Mouse (Mus musculus) hindbrain, postnatal 0 days (tissue): ENCODE results near the gene Dppa1. TPM values are rescaled to one million over a fixed set of nuclear protein-coding genes. Genes with fewer than 3 reads are reported as not detected.

ENCODE experiments used
- ATAC-seq: fragments of 200-750 bp; cut with Nextera tagmentation; 2 replicates; pipeline ENCODE4 v1.8.0; 2017; ENCODE audit warnings: mild to moderate bottlenecking, moderate TSS enrichment, moderate library complexity
- DNase-seq: peaks from one replicate; pipeline ENCODE4 v3.0.0-alpha.2; 2015; ENCODE audit warnings: low spot score
- H3K27ac ChIP-seq: fragments of 300-500 bp; sonication (generic); 2 replicates; pipeline ENCODE4 v1.5.1; 2014; ENCODE audit warnings: mild to moderate bottlenecking
- H3K27me3 ChIP-seq: fragments of 300-500 bp; sonication (generic); 2 replicates; pipeline ENCODE4 v1.6.1; 2014; ENCODE audit warnings: low read length, mixed read lengths; ENCODE audit not compliant: insufficient read depth
- H3K36me3 ChIP-seq: fragments of 300-500 bp; sonication (generic); 2 replicates; pipeline ENCODE4 v1.6.1; 2014; ENCODE audit warnings: low read length, mixed read lengths; ENCODE audit not compliant: insufficient read depth
- H3K4me1 ChIP-seq: fragments of 300-500 bp; sonication (generic); 2 replicates; pipeline ENCODE4 v1.6.1; 2014; ENCODE audit warnings: antibody characterized with exemption, low read length, mixed read lengths; ENCODE audit not compliant: insufficient read depth
- H3K4me2 ChIP-seq: fragments of 300-500 bp; sonication (generic); 2 replicates; pipeline ENCODE4 v1.6.1; 2014; ENCODE audit warnings: low read depth, mild to moderate bottlenecking, low read length, moderate library complexity, mixed read lengths
- H3K4me3 ChIP-seq: fragments of 300-500 bp; sonication (generic); 2 replicates; pipeline ENCODE4 v1.5.1; 2014; ENCODE audit warnings: low read length
- H3K9ac ChIP-seq: fragments of 300-500 bp; sonication (generic); replicated peaks from 2 replicates; pipeline ENCODE4 v1.6.1; 2014; ENCODE audit warnings: mild to moderate bottlenecking, low read length, moderate library complexity, mixed read lengths
- H3K9me3 ChIP-seq: fragments of 300-500 bp; sonication (generic); 2 replicates; pipeline ENCODE4 v1.6.1; 2016; ENCODE audit warnings: low read length, mixed read lengths
- CTCF ChIP-seq: IDR thresholded peaks from 2 replicates; pipeline ENCODE4 v1.5.1; 2016; ENCODE audit warnings: antibody characterized with exemption, control low read depth, low read depth
- WGBS: fragments of 180-500 bp; shearing (Covaris S2); extraction: QIAGEN DNeasy Blood & Tissue Kit; methylation state at CpG from one replicate; pipeline ENCODE4 v1.1.7; 2014; 5-methylcytosine and 5-hydroxymethylcytosine counted together
- polyA plus RNA-seq: library from polyadenylated mRNA; unstranded; fragments of >200 nt; fragmentation: Nextera tagmentation; extraction: Ambion mirVana; gene quantifications from 2 replicates; pipeline ENCODE4 v1.2.1, GENCODE M21; 2015
- total RNA-seq: library from RNA; depleted of rRNA; stranded (reverse); fragments of >200 nt; gene quantifications from 2 replicates; pipeline ENCODE4 v1.2.3, GENCODE M21; 2014

Dppa1 gene
- total and polyA plus RNA-seq, 2 experiments from 2014 or later = not detected

GRCm38 (mm10) chr11:46582741-46583140, 46.3 kb downstream of the Dppa1 start:
- no peak overlapping the region for H3K9ac ChIP-seq
- TF ChIP-seq CTCF = no peak
- H3K4me2 ChIP-seq = no peak overlapping the region
- ATAC-seq (no peak), DNase-seq (no peak)
- no peaks in the 10 kb centered on the region for H3K4me1 ChIP-seq
- no peaks in the 10 kb centered on the region for H3K9me3 ChIP-seq
- 81% methylated on average over 5 of the region's 5 CpGs for WGBS
- H3K36me3 ChIP-seq = no peaks in the 10 kb centered on the region
- no peak overlapping the region for H3K4me3 ChIP-seq
- H3K27me3 ChIP-seq = no peaks in the 10 kb centered on the region
- no peak overlapping the region for H3K27ac ChIP-seq

- no peak overlapping the region for H3K9ac ChIP-seq
- no peaks in the 10 kb centered on the region for H3K4me1 ChIP-seq
- WGBS = 82% methylated on average over 3 of the region's 3 CpGs
- H3K27me3 ChIP-seq = no peaks in the 10 kb centered on the region
- no peak for DNase-seq
- no peak overlapping the region for H3K27ac ChIP-seq
- H3K4me3 ChIP-seq = no peak overlapping the region
- H3K9me3 ChIP-seq = no peaks in the 10 kb centered on the region
- H3K36me3 ChIP-seq = no peaks in the 10 kb centered on the region
- TF ChIP-seq CTCF = no peak
- H3K4me2 ChIP-seq = no peak overlapping the region
- no peak for ATAC-seq
Measured at GRCm38 (mm10) chr11:46580428-46580827, 48.6 kb downstream of the Dppa1 start.

- no peaks in the 10 kb centered on the region for H3K36me3 ChIP-seq
- no peak overlapping the region for H3K4me2 ChIP-seq
- H3K9ac ChIP-seq = no peak overlapping the region
- H3K4me1 ChIP-seq = no peaks in the 10 kb centered on the region
- DNase-seq (no peak), ATAC-seq (no peak)
- TF ChIP-seq CTCF = no peak
- no peak overlapping the region for H3K4me3 ChIP-seq
- H3K9me3 ChIP-seq = no peaks in the 10 kb centered on the region
- no peak overlapping the region for H3K27ac ChIP-seq
- no peaks in the 10 kb centered on the region for H3K27me3 ChIP-seq
- WGBS = 60% methylated on average over 5 of the region's 5 CpGs
Measured at GRCm38 (mm10) chr11:46578771-46579281, 50.2 kb downstream of the Dppa1 start.

GRCm38 (mm10) chr11:46571327-46571726, 57.7 kb downstream of the Dppa1 start, which contains the start of gene BC053393:
Gene BC053393, plus strand, starts transcription at chr11:46571536.
- Histone ChIP-seq H3K27ac (no peak within 1 kb of the TSS), H3K4me3 (no peak within 1 kb of the TSS), H3K36me3 (no peaks in the 10 kb centered on the region), H3K4me2 (no peak within 1 kb of the TSS), H3K27me3 (no peaks in the 10 kb centered on the region), H3K9ac (no peak within 1 kb of the TSS), H3K4me1 (no peaks in the 10 kb centered on the region), H3K9me3 (no peaks in the 10 kb centered on the region)
- TF ChIP-seq CTCF = no peak
- ATAC-seq (no peak), DNase-seq (no peak)
- 89% methylated on average over 1 of the region's 1 CpGs for WGBS

GRCm38 (mm10) chr11:46569107-46569506, 60.0 kb downstream of the Dppa1 start:
- no peak overlapping the region for H3K4me3 ChIP-seq
- 81% methylated on average over 1 of the region's 1 CpGs for WGBS

GRCm38 (mm10) chr11:46565967-46566366, 63.1 kb downstream of the Dppa1 start:
- H3K9me3 ChIP-seq = no peaks in the 10 kb centered on the region
- no peak for ATAC-seq
- no peaks in the 10 kb centered on the region for H3K4me1 ChIP-seq

More at GRCm38 (mm10) chr11:46569107-46569506, 60.0 kb downstream of the Dppa1 start:
- TF ChIP-seq CTCF = no peak
- Histone ChIP-seq H3K4me1 (no peaks in the 10 kb centered on the region), H3K27ac (no peak overlapping the region), H3K4me2 (no peak overlapping the region), H3K9me3 (no peaks in the 10 kb centered on the region), H3K27me3 (no peaks in the 10 kb centered on the region), H3K36me3 (no peaks in the 10 kb centered on the region), H3K9ac (no peak overlapping the region)
- no peak for DNase-seq
- no peak for ATAC-seq

GRCm38 (mm10) chr11:46564671-46565070, 64.4 kb downstream of the Dppa1 start:
- no peak for DNase-seq
- no peaks in the 10 kb centered on the region for H3K4me1 ChIP-seq
- no peak overlapping the region for H3K4me3 ChIP-seq
- no peak overlapping the region for H3K9ac ChIP-seq
- H3K9me3 ChIP-seq = no peaks in the 10 kb centered on the region
- no peak overlapping the region for H3K27ac ChIP-seq
- no peak for TF ChIP-seq CTCF
- H3K36me3 ChIP-seq = no peaks in the 10 kb centered on the region
- no peaks in the 10 kb centered on the region for H3K27me3 ChIP-seq
- no peak overlapping the region for H3K4me2 ChIP-seq
- ATAC-seq = no peak
- 90% methylated on average over 1 of the region's 1 CpGs for WGBS

More at GRCm38 (mm10) chr11:46565967-46566366, 63.1 kb downstream of the Dppa1 start:
- H3K27me3 ChIP-seq = no peaks in the 10 kb centered on the region
- no peak for DNase-seq
- no peak overlapping the region for H3K27ac ChIP-seq
- H3K4me2 ChIP-seq = no peak overlapping the region
- WGBS = 97% methylated on average over 2 of the region's 2 CpGs
- no peaks in the 10 kb centered on the region for H3K36me3 ChIP-seq
- H3K9ac ChIP-seq = no peak overlapping the region
- H3K4me3 ChIP-seq = no peak overlapping the region
- TF ChIP-seq CTCF = no peak
